Mouse (Mus musculus) inflammation-experienced regulatory T-cells, adult 6 months (primary cell): ENCODE data around the gene Cbr4. TPM values are rescaled to one million over a fixed set of nuclear protein-coding genes. Genes with fewer than 3 reads are reported as not detected.

Experiments used
- ATAC-seq: one replicate; pipeline ENCODE4 v1.8.0; 2017
- polyA plus RNA-seq, 3 experiments: library from polyadenylated mRNA; unstranded; fragments of 100-300 nt; shearing (Covaris generic); gene quantifications; one replicate each; pipeline ENCODE4 v1.2.1; 2017

Gene Cbr4
- polyA plus RNA-seq, 3 experiments from 2014 or later = 19.9 to 25.3 (median 23.4) TPM

DNA sequence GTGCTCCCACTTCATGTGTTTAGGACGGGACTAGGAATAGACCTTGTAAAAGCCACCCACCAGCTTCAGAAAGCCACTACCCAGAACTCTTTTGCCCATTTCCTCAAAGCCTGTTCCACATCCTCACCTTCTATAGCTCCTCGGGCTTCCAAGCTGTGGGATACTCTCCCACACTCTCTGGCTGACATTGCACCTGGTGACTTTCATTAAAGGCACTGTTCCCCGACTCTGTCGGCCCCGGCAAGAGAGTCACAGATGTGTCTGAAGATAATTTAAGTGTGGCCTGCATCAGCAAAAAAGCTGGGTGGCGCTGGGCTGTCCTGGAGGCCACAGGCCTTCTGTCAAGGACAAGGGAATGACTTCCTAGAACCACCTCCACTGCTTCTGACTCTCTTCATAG is 64.7 kb downstream of the Cbr4 start:
- no peak for ATAC-seq

DNA sequence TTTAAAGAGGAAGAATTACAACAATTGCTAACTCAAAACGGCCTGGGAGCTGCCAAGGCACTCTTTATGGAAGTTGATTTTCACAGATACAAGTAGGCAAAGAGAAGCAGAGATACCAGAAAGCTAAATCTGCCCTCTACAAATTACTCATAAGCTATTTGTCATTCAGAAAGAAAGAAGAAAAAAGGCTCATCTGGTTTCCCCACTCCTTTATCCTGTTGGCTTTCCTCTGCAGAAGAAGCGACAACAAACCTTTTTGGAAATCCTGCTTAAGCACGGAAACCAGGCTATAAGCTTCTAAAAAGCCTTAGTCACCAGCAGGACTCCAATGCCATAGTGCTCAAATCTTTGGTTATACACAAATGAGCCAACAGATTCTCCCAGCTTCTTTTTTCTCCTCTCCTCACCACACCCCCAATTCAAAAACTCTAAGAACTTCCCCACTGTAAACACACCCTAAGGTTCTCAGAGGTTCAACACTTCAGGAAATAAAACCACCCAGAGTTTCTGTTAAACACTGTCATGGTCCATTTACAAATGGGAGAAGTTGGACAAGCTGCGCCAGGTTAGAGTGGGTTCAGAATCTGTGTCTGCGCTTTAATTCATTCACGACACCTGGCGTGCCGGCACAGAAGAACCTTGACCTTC is 65.3 kb downstream of the Cbr4 start:
- no peak for ATAC-seq

DNA sequence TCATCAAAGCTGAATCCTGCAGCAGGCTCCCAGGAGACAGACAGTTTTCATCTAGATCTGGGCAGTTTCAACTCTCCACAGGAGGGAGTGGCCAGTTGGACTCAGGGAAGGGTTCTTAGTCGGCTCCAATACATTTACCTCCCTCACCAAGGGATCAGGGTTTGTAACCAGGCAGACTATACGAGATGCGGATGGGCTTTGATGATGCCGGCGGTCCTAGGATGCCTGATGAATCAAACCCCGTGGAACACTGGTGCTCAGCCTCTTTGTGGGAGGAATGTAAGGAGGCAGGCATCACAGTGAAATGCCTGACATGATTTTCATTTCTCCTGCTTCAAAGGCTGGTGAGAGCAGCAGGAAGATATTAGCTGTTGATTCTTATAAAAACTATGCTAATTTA is 67.8 kb downstream of the Cbr4 start:
- no peak for ATAC-seq

DNA sequence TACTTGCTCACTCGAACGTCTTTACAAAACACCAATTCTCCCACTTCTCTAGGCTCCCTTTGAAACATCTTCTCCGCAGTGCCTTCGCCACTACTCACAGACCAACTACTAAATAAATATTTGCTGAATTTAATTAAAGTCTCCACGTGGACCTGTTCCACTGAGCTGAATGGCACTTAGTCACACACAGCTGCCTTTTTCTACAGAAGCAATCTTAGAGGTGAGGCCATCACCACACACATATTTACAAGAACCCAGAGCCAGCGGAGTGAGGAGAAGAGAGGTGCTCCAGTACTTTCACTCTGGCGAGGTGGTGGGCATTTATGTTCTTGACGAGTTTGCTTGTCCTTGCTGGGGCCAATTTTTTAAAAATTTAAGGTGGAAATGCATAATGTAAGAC is 68.7 kb downstream of the Cbr4 start:
- ATAC-seq = no peak
